Mouse (Mus musculus): ENCODE measurements around the gene Stk24.
A peak's percentile ranks its signal among the peaks of the same experiment; 100 is the strongest.

The Stk24 gene

DNA sequence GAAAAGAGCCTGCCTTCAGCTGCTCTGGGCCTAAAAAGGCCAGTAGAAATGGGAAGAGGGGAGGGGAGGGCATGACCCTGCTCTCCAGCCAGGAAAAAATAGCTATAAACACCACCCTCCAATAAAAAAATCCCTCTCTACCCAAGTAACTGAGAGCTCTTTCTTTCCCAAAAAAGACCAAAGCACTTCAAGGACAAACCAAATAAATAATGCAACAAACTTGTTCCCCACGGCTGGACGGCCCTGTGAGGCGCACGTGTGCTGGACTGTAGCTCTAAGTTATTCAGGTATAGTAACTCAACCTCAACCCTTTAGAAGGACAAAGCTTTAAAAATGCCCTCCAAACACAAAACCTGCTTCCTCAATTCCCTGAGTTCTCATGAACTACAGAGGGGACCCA, 28.1 kb downstream of the Stk24 start:
- no peak for DNase-seq (ENCODE audit: low spot score in 2 of 2)

DNA sequence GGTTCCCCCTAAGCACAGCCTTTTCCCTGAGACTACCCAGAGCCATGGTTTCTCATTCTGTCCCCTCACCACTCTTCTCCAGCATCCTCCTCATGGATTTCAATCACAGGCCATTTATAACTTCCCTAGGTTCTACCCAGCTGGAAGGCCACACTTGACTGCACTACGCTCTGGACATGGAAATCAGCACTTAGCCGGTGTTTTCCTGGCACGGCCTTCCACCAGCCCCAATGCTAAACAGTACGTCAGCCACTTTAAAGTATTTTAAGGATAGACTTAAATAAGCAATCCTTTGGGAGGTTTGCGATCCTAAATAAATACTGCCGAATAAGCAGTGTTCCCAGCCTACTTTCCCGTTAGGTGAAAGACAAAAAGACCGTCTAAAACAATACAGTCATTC, 29.8 kb downstream of the Stk24 start:
- DNase-seq (ENCODE audit: low spot score in 2 of 2): no peak

DNA sequence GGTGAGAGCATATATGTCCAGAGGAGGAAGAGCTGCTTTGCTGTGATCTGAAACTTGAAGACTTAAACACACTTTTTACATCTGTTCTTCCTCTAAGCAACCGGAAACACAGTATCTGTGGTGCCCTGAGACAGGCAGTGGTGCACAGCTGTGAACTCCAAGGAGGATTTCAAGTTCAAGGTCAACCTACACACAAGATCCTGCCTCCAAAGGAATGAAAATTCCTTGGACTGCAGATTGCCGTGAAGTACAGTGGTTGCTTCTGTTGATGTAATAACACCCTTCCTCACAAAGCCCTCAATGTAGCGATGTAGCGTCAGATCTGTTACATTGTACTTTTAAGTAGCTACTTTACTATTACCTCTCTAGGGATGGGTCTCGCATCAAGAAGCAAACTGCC, 30.5 kb downstream of the Stk24 start:
- no peak for DNase-seq (ENCODE audit: low spot score in 2 of 2)

DNA sequence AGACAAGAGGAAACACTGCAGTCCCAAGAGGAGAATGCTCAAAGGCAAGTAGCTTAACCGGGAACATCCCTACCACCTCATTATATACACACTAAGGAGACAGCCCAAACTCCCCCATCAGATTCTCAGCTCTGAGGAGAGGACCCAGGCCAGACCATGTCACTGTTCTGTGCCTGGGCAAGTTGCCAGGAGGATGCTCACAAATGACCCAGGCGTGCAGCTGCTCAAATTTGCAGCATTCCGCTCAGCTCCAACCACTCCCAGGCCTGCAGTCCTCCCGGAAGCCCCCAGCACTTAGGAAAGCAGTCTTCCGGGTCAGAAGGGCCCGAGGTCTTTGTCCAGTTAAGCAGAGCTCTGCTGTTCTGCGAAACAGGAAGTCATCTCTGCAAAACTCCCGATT, 31.6 kb downstream of the Stk24 start:
- DNase-seq (ENCODE audit: low spot score in 2 of 2): no peak

DNA sequence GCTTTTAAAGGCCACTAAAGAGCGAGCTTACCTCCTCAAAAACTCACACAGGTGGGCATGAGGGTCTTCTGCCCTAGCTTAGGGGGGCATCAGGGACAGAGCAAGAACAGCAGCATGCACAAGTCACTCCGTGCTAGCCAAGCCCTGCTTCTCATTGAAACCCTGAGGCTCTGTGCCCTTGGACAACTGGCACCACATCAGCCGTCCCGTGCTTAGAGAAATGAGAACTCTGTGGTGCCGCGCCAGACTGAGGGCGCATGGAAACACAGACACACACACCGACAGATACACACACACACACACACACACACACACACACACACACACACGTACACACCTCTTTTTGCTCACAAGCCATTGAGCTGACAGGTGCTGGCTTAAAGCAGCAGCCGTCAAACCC, 32.7 kb downstream of the Stk24 start:
- DNase-seq (ENCODE audit: low spot score in 2 of 2): no peak

DNA sequence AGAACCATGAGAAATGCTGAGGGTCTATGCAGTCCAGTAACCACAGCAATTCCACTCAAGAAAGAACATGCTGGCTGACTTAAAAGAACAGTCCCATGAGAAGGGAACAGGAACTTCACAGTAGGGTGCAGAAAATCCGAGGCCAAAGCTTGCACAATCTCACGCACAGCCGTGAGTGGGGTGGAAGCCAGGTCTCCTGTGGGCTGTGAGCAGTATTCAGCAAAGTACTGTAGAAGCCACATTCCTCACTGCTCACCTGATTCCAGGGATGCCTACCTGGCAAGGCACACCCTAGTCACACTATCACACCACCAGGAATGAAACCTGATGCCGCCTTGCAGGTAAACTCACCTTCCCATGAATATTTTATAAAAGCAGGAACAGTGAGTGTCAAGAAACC, 33.2 kb downstream of the Stk24 start:
- no peak for DNase-seq (ENCODE audit: low spot score in 2 of 2)

DNA sequence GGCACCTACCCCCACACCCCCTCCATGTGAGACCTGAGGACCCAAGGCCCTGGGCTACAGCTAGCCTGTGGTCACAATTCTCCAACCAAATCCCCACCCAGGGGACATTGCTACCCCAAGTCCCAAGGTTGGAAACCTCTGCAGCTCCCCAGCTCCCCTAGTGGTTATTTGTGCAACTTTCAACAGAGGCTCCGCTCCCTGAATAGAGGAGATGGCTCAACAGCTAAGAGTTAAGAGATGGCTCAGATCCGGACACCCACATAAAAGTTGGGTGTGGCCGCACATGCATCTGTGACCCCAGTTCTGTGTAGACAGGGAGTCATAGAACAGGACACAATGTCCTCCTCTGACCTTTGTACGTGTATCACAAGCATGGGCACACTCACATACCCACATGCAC, 33.8 kb downstream of the Stk24 start:
- DNase-seq (ENCODE audit: low spot score in 2 of 2): peak; percentile 25 to 34

DNA sequence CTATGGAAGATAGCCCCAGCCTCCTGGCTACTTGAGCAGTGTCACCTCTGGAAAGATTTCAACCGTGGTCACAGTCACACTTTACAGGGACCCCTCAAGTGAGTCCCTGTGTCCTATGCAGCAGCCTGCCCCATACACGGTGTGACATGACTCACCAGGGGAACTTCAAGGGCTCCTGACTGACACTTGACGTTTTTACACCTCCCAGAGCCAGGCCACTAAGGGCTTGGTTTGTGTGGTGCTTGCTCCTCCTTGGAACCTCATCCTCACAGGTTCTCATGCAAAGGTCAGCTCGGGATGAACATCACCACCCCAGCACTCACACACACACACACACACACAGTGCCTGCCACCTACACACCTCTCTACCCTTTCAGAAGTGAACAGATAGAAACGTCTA, 34.9 kb downstream of the Stk24 start:
- DNase-seq (ENCODE audit: low spot score in 2 of 2): peak; percentile 46 to 53

DNA sequence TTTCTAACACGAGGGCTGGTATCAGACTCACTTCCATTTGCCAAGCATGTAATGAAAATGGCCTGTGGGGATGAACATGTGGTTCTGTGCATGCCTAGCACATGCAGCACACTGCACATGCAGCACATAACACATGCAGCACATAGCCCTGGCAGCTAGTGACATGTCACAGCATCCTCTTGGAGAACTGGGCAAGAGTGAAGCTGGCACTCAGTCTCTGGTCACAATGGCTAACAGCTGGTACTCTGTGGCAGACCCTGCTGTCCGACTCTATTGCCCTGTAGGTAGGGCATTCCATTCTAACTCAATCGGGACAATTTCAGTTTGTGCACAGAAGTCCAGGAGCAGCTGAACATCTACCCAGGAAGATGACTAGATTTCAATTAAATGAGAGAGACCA, 36.9 kb downstream of the Stk24 start:
- DNase-seq (ENCODE audit: low spot score in 2 of 2): no peak

DNA sequence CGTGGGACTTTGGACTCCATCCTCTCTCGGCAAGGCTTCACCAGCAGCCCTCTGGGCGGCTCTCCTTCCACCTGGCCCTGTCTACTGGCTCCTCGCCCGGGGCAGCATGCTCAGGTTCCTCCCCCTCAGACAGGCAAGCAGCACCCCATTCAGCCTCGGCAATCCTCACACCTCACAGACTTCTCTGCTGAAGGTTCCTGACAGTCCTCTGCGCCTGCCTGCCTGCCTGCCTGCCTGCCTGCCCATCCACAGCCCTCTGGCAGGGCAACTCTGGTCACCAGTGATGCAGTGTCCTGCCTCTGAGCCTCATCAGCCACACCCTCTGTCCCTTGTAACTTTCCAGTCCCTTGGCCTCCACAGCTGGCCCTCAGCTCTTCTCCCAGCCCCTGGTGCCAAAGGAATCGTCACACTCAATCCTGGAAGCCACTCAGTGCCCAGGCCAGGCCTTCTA, 39.8 kb downstream of the Stk24 start:
- no peak for DNase-seq (ENCODE audit: low spot score in 2 of 2)

DNA sequence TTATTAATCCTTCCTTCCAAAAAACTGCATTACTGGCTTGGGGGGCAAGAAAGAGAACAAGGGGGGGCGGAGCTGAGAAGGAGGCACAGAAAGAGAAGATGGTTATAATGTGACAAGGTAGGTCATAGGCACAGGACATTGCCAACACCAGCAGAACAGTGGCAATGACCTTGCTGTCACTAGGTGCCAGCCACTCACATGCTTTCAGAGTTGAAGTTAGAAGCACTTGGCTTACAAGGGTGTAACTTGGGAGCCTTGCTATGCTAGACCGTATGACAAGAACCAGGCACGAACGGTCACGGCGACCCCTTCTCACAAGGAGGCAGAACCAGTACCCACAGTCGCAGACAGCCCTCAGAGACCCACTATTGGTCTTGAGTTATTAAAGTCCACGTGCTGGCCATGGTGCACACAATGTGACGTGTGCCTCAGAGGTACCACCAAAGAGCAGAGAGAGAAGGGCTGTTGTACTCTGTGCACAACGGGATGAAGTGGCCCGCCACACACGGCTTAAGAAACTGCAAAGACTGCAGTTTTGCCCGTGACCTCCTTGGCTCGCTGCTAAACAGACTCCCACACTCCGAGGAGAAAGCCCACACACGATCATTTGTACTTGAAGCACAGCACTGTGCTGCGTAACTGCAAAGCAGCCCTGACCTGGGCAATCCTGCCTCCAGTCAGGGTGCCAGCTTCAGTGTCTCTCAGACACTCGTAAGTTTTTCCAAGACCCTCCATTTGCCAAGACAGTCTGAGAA, 40.8 kb downstream of the Stk24 start:
- no peak for DNase-seq (ENCODE audit: low spot score in 2 of 2)

DNA sequence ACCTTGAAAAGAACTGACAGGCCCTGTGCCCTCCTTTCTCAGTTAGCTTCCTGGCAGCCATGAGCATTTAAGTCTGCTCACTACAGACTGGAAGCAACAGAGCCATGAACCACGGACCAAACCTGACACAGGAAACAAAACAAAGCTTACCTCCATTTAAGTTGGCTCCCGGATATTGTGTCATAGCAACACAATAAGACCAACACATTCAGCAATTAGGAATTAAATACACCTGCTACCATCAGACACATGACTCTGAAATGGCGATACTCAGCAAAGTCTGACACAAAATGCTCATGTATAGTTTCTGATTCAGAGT, 49.8 kb downstream of the Stk24 start:
- no peak for DNase-seq (ENCODE audit: low spot score in 2 of 2)

DNA sequence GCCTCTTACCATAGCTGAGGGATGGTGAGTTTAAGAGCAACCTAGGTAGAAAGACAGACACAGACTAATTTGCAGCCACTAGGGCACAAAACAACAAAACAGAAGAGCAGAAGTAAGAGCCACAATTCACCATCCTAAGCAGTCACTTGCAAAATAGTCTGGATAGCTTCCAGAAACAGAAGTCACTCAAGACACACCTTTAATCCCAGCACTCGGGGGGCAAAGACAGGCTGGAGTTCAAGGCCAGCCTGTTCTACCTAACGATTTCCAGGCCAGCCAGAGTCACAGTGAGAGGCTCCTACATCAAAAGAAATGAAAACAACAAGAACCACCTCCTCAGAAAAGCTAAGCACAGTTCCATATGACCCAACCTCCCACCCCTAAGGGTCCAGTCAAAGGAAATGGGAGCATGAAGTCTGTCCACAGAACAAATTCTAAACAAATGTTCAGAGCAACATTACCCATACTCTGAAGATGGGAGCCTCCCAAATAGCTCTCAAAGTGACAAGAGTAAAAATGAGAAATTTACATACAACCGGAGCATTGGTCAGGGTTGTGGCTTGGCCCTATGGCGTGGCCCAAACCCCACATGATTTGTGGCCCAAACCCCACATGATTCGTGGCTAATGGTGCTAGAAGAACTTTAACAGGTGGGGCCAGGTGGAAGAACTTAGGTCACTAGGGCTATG, 50.3 kb downstream of the Stk24 start:
- DNase-seq (ENCODE audit: low spot score in 2 of 2): no peak

DNA sequence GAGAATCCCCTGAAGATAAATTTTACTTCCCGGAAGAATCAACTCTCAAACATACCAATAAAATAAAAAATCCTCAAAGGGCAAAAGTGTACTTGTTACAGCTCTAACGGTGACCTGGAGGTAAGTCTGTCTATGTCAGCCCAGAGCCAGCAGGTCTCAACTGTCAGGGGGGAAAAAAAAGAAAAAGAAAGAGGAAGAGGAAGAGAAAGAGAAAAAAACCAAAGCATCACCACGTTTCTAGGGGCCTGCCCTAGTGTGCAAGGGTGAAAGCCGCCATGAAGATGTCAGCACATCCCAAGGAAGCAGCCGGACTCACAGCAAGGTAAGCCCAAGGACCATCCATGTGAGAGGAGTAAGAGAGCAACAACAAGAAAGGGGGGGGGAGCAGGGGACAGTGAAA, 50.9 kb downstream of the Stk24 start:
- DNase-seq (ENCODE audit: low spot score in 2 of 2): no peak

DNA sequence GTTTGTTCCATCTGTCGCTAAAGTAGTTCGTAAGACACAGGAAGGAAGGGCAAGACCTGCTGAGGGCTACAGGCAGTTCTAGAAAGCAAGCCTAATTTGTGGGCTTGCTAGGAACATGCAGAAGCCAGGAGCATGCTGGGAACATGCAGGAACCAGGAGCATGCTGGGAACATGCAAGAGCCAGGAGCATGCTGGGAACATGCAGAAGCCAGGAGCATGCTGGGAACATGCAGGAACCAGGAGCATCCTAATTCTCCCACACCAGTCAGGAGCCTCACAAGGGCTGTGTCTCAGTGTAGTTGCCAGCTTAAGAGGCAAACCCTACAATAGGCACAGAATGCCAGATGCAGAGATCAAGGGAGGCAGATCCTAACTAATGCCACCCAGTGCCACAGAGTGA, 53.4 kb downstream of the Stk24 start:
- no peak for DNase-seq (ENCODE audit: low spot score in 2 of 2)

DNA sequence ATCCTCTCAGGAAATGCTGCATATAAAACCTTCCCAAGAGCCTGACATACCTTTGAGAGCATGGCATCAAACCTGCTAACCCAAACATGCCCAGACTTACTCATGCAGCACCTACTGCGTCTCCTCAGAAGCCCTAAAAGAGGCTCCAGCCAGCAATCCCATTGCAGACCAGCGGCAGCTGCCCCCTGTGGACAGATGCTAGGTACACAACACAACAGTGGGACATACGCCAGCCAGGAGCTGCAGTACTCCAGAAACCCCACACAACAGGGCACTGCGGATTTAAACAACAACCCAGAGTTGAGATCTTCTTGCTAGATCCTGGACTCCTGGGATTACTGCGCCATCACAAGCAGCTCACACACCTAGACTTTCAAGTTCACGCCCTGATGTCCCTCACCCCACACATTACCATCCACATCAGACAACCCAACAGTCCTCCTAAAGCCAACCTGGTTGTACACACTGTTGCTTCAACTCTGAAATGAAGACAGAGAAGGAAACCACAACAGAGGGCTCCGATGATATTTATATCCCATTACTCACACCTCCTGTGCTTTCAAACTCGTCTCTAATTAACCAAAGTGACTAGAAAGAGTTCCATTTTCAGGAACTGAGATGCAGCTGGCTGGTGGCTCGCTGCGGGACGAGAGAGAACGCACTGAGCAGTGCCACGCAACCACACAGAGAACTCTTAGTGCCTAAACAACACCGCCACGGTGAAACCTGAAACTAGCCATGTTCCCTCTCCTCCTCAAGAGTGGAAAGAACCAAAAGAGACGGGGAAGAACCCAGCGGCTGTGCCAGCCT, 55.1 kb downstream of the Stk24 start:
- peak; percentile 52 to 67 for DNase-seq (ENCODE audit: low spot score in 2 of 2)

DNA sequence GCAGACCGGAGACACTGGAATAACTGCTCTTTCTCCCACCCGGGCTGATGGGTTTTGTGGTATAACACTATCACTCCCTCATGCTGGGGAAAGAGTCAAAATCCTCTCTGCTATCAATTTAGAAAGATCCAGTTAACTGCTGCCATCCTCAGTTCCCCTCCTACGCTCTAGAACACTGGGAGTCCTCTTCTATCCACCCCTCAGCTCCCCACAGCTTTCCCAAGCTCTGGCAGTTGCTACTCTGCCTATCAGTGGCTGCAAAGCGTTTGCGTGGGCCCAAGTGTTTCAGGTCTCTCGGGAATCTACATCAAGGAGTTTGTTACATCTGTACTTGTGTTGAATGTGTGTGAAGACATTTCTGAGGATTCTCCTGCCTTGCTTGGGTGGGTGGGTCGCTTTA, 57.2 kb downstream of the Stk24 start:
- DNase-seq (ENCODE audit: low spot score in 2 of 2): no peak

DNA sequence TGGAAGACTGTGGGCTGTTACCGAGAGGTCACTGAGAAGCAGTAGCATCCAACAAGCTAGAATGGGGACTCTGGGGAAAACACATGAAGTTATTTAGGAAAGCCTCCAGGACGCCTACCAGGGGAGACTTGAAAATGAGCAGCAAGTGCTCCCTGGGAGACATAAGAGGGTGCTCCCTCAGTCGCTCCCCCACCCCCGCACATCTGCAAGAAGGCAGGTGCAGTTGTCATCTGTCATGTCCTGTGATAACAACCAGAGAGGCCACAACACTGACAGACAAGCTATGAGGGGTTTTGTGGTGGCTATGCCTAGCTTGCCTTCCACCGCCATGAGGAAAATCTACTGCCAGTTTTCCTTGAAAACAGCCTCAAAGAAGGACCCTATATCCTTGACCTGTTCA, 57.7 kb downstream of the Stk24 start:
- DNase-seq (ENCODE audit: low spot score in 2 of 2): no peak

DNA sequence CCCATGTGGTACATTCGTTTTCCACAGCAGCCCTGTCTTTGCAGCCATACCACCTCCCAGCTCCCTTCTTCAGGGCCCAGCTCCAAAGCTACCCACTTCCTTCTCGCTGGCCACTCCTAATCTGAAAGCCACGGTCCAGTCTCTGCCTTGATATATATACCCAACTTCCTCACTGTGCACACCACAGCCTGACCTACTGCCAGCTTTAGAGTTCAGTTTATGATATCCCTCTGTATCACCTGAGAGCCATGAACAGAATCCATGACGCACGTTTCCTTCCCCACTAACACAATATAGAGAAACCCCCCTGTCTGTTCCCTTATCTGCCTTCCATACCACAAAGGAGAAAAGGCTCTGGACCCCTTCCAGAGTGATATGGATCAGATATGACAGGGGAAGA, 61.4 kb downstream of the Stk24 start:
- DNase-seq (ENCODE audit: low spot score in 2 of 2): no peak

DNA sequence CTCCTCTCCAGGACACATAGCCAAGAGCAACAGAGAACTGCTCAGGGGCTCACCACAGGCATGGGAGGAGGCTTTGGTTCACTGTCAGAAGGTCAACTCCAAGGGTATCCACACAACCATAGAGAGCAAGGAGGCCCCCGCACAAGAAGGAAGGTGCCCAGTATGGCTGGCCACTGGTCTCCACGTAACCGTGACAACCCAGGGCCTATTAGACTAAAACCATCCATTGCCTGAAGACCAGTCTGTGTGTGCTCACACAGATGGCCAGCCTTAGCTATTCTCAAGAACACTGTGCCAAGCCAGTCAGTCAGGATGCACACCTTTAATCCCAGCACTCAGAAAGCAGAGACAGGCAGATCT, 62.5 kb downstream of the Stk24 start:
- DNase-seq (ENCODE audit: low spot score in 2 of 2): no peak

DNA sequence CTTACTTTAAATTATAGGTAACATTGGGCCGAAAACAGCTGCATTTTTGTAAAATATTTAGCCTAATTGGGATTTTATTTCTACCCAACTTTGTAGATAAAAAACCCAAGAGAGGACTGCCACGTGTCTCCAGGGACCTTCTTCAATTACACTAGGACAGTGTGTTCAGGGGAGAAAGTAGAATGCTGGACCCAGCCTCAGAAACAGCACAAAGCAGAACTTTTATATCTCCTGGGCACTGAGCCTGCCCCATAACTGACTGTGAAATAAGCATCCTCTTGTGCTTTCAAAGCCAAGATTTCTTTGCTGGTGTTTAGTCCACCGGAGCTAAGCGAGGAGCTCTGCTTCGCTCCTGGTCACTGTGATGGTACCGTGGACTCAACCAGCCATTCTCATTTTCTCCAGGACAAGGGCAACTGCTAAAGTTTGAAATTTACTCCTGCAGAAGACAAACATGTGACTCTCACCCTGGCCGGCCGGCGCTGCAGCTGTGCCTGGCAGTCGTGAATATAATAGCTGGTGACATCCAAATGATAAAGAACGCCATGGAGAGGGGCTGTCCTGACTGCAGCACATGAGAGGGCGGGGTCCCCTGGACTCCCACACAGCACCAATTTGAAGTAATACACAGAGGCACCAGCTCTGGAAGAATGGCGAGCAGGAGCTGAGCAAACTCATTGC, 63.0 kb downstream of the Stk24 start:
- DNase-seq (ENCODE audit: low spot score in 2 of 2): no peak

DNA sequence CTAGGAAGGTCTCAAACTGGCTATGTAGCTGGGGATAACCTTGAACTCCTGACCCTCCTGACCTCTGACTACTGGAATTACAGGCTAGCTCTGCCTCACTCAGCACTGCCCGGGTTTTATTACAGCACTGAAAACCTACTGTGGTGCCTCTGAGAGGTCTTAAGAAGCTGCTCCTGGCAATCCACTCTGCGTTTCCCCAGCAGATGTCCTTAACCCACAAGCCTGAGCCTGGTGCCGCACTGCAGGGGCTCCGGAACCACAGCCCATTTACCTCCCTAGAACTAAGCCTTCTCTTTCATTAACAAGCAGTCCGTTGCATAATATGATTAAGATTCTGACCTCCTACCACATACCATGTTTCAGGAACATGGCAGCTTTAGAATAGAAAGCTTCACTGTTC, 63.7 kb downstream of the Stk24 start:
- no peak for DNase-seq (ENCODE audit: low spot score in 2 of 2)

Measured in natural killer cell, adult 2 months (primary cell).